14 mouse cellular contexts compared by ENCODE assay signal in the genomic region with DNA sequence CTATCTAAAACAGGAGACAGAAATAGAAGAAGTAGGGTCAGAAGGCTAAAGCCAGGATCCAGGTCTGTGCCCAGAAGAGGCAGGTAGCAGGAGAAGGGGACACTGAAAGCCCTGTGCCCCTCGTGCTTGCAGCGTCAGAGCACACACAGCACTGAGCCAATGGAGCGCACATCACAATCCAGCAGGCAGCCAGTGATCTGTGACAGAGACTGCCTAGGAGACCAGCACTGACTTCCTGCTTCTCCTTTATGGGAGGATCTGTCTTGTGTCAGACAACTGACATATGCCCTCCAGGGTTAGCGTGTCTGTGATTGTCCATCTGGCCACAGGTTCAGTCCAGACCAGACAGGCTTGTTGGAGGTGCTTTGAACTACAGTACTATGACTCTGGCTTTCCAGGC. TPM values are rescaled to one million over a fixed set of nuclear protein-coding genes. Genes with fewer than 3 reads are reported as not detected.
DNase-seq lines count a peak whose midpoint lies in the region; ATAC-seq lines count a peak whose summit lies in the region.
"Had no signal": no experiment of that assay in that cellular context is flagged by ENCODE, and none has a peak within 500 bp of the region (broad histone marks: within the 10 kb centered on the region; RNA-seq: fewer than 3 reads in every experiment).

No protein-coding gene starts in this region.

- ATAC-seq in heart, embryonic 13.5 days (ENCODE audit: extremely low read depth, insufficient number of reproducible peaks, low FRiP score, low TSS enrichment): no peak
- ATAC-seq in megakaryocyte, adult 5-6 weeks (ENCODE audit: poor library complexity, severe bottlenecking): no peak; the same call in 1 of the 2 replicates
- 0 out of 2 replicates have a peak, but pooled peaks have one; percentile 23 for ATAC-seq in common myeloid progenitor, adult 5-6 weeks (replicated peaks; ENCODE audit: low read depth, poor library complexity, severe bottlenecking)
- ATAC-seq: forebrain, embryonic 13.5 days had no signal

- WGBS in heart, embryonic 13.5 days: 22% methylated on average over 4 of the region's 4 CpGs

- no peaks in the 10 kb centered on the region; the same call in 1 of the 2 replicates for H3K9me3 ChIP-seq in heart, embryonic 13.5 days
- H3K9me3 ChIP-seq in megakaryocyte, embryonic 14.5 days: peaks cover 41% of the 10 kb centered on the region
- H3K9me3 ChIP-seq: forebrain, embryonic 13.5 days; hindbrain, embryonic 15.5 days had no signal

- H3K36me3 ChIP-seq in heart, embryonic 13.5 days: no peaks in the 10 kb centered on the region
- H3K36me3 ChIP-seq in megakaryocyte, embryonic 14.5 days (replicated peaks; ENCODE audit: low read length): no peaks in the 10 kb centered on the region
- H3K36me3 ChIP-seq: embryonic facial prominence, embryonic 13.5 days; hindbrain, embryonic 15.5 days had no signal

- H3K4me3 ChIP-seq in heart, embryonic 13.5 days: no peak overlapping the region
- peak overlapping the region; percentile 7 for H3K4me3 ChIP-seq in megakaryocyte, embryonic 14.5 days (replicated peaks)
- H3K4me3 ChIP-seq: embryonic facial prominence, embryonic 13.5 days; forebrain, embryonic 13.5 days; hindbrain, embryonic 15.5 days had no signal

- no peaks in the 10 kb centered on the region for H3K27me3 ChIP-seq in heart, embryonic 13.5 days (replicated peaks)
- H3K27me3 ChIP-seq in megakaryocyte, embryonic 14.5 days (replicated peaks): no peaks in the 10 kb centered on the region
- H3K27me3 ChIP-seq: embryonic facial prominence, embryonic 13.5 days; forebrain, embryonic 13.5 days; hindbrain, embryonic 15.5 days had no signal

- DNase-seq in heart, adult 18-20 months: no peak
- DNase-seq in mesoderm, embryonic 11.5 days (ENCODE audit: low read depth, low spot score): peak; percentile 30
- no peak for DNase-seq in gastrocnemius, postnatal 14 days
- no peak for DNase-seq in frontal cortex, postnatal 14 days (ENCODE audit: low spot score in 2 of 2)
- DNase-seq: cerebellum, adult 9-10 months; kidney, adult 8-10 months had no signal

- intact Hi-C loops in gastrocnemius, postnatal 14 days (cut with DNase I; ENCODE audit: low total_unique reads): no loop called here

- H3K4me1 ChIP-seq in heart, embryonic 13.5 days: peaks cover 68% of the 10 kb centered on the region
- H3K4me1 ChIP-seq in megakaryocyte, embryonic 14.5 days: no peaks in the 10 kb centered on the region; the same call in 1 of the 2 replicates

- H3K4me2 ChIP-seq in heart, embryonic 13.5 days: no peak overlapping the region
- H3K4me2 ChIP-seq: embryonic facial prominence, embryonic 13.5 days; forebrain, embryonic 13.5 days; hindbrain, embryonic 15.5 days had no signal

- peak overlapping the region; percentile 63 for H3K27ac ChIP-seq in heart, embryonic 13.5 days (replicated peaks)
- H3K27ac ChIP-seq: embryonic facial prominence, embryonic 13.5 days; hindbrain, embryonic 15.5 days; liver, embryonic 14.5 days had no signal

- H3K9ac ChIP-seq in heart, embryonic 13.5 days: no peak overlapping the region
- H3K9ac ChIP-seq: embryonic facial prominence, embryonic 13.5 days; forebrain, embryonic 13.5 days; hindbrain, embryonic 15.5 days; liver, embryonic 14.5 days had no signal

RNA-seq across cellular contexts. Expression of a gene that starts 49.3 kb away (rescaled TPM):
- polyA plus RNA-seq in heart, embryonic 13.5 days (2015; fragmentation: Nextera tagmentation; extraction: Ambion mirVana): 4.9 and 5.9 TPM in 2 replicates
- 1 to 10 TPM; 4.5 to 5.1 TPM for total RNA-seq in heart, adult 18-20 months (2021)
- 0.47 TPM in 1 of 2 replicates, not detected in the other for polyA plus RNA-seq in megakaryocyte, embryonic 14.5 days (2012; ENCODE audit: insufficient read depth, low replicate concordance)
- total RNA-seq in megakaryocyte, adult 5-6 weeks (2015): 2.7 and 4.6 TPM in 2 replicates
- total RNA-seq in megakaryocyte, adult 5-6 weeks (2017): 2.3 and 3.5 TPM in 2 replicates
- total RNA-seq in common myeloid progenitor, adult 5-6 weeks (2017): 3.2 and 3.3 TPM in 2 replicates
- 1 to 10 TPM; 3.1 TPM for total RNA-seq in gastrocnemius, postnatal 14 days (2021)

RNA-seq across cellular contexts. Expression of a gene that starts 50.7 kb away (rescaled TPM):
- polyA plus RNA-seq in heart, embryonic 13.5 days (2015; fragmentation: Nextera tagmentation; extraction: Ambion mirVana): 19.7 and 20.2 TPM in 2 replicates
- total RNA-seq in heart, adult 18-20 months (2021): 10 to 100 TPM; 37.9 to 42.2 TPM
- polyA plus RNA-seq in megakaryocyte, embryonic 14.5 days (2012; ENCODE audit: insufficient read depth, low replicate concordance): 0.40 and 0.78 TPM in 2 replicates
- total RNA-seq in megakaryocyte, adult 5-6 weeks (2015): 5.2 and 7.4 TPM in 2 replicates
- total RNA-seq in megakaryocyte, adult 5-6 weeks (2017): 10.9 and 11.6 TPM in 2 replicates
- total RNA-seq in common myeloid progenitor, adult 5-6 weeks (2017): 0.53 and 1.1 TPM in 2 replicates
- 10 to 100 TPM in 1 of 2 experiments, 1 to 10 TPM in 1; 8.8 to 10.1 TPM for total RNA-seq in gastrocnemius, postnatal 14 days (2021)
